Mouse (Mus musculus) intestine, embryonic 16.5 days (tissue): ENCODE measurements around the gene Pbx3. TPM values are rescaled to one million over a fixed set of nuclear protein-coding genes. Genes with fewer than 3 reads are reported as not detected.

Experiments
- ATAC-seq: fragments of 200-750 bp; cut with Nextera tagmentation; 2 replicates; pipeline ENCODE4 v1.8.0; 2017; ENCODE audit warnings: moderate TSS enrichment, moderate library complexity
- H3K27ac ChIP-seq: fragments of 300-500 bp; sonication (generic); 2 replicates; pipeline ENCODE4 v1.5.1; 2014; ENCODE audit warnings: mild to moderate bottlenecking, low read length
- H3K27me3 ChIP-seq: fragments of 300-500 bp; sonication (generic); replicated peaks from 2 replicates; pipeline ENCODE4 v1.6.1; 2014; ENCODE audit warnings: low read length, control low read depth, mixed read lengths; ENCODE audit not compliant: control insufficient read depth, insufficient read depth
- H3K36me3 ChIP-seq: fragments of 300-500 bp; sonication (generic); 2 replicates; pipeline ENCODE4 v1.6.1; 2014; ENCODE audit warnings: low read length, control low read depth; ENCODE audit not compliant: control insufficient read depth, insufficient read depth
- H3K4me1 ChIP-seq: fragments of 300-500 bp; sonication (generic); 2 replicates; pipeline ENCODE4 v1.6.1; 2014; ENCODE audit warnings: low read length, control low read depth, mixed read lengths; ENCODE audit not compliant: control insufficient read depth, insufficient read depth
- H3K4me2 ChIP-seq: fragments of 300-500 bp; sonication (generic); 2 replicates; pipeline ENCODE4 v1.6.1; 2014; ENCODE audit warnings: low read depth, low read length, control low read depth
- H3K4me3 ChIP-seq: fragments of 300-500 bp; sonication (generic); 2 replicates; pipeline ENCODE4 v1.5.1; 2014; ENCODE audit warnings: mild to moderate bottlenecking, low read length
- H3K9ac ChIP-seq: fragments of 300-500 bp; sonication (generic); 2 replicates; pipeline ENCODE4 v1.6.1; 2014; ENCODE audit warnings: low read depth, low read length
- H3K9me3 ChIP-seq: fragments of 300-500 bp; sonication (generic); 2 replicates; pipeline ENCODE4 v1.6.1; 2016; ENCODE audit warnings: low read length, control low read depth; ENCODE audit not compliant: control insufficient read depth
- WGBS: fragments of 180-500 bp; shearing (Covaris S2); extraction: QIAGEN DNeasy Blood & Tissue Kit; methylation state at CpG from one replicate; pipeline ENCODE4 v1.1.7; 2014; 5-methylcytosine and 5-hydroxymethylcytosine counted together
- polyA plus RNA-seq: library from polyadenylated mRNA; unstranded; fragments of >200 nt; fragmentation: Nextera tagmentation; extraction: Ambion mirVana; gene quantifications from 2 replicates; pipeline ENCODE4 v1.2.1, GENCODE M21; 2015

Gene Pbx3
- polyA plus RNA-seq, 1 experiment from 2014 or later = 12.5 TPM

DNA sequence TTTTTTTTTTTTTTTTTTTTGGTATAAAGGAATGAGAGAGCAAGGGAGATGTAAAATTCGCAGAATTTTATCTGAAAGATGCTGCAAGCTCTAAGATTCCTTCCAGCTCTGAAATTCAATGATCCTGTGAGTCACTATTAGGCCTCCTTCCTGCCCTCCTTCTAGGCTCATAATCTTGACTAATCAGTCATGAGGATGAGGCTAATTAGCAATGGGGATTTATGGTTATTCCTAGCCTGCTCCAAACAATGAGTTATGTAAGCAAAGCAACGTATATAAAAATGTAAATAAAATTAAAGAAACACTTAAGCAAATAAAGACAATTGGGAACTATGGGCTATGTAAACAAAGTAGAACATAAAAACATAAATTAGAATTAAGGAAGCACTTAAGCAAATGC, 1.4 kb upstream of the Pbx3 start:
- WGBS = 56% methylated on average over 2 of the region's 2 CpGs
- Histone ChIP-seq H3K9me3 (no peaks in the 10 kb centered on the region), H3K27ac (no peak overlapping the region), H3K4me2 (no peak overlapping the region), H3K4me3 (no peak overlapping the region), H3K36me3 (no peaks in the 10 kb centered on the region), H3K4me1 (peaks cover 10% of the 10 kb centered on the region; the same call in 1 of the 2 replicates), H3K27me3 (0 out of 2 replicates have a peak, but pooled peaks cover 4% of the 10 kb centered on the region), H3K9ac (no peak overlapping the region)
- no peak for ATAC-seq

DNA sequence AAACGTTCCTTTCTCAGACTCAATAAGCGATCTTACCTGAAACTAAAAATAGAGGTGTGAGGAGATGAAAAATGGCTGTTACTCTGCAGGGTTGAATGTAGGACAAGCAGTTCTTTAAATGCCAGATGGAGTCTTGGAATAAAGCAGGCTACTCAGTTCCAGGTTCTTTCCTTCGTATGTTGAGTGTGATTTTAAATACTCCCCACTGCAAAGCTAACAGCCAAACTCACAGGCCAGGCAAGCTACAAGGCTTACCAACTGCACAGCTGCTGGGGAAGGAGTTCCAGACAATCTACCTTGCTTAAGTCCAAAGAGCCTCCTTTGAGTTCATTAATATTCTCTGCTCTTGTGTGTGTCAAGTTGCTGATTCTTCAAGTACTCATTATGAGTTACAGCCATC, 944 bp upstream of the Pbx3 start:
- Histone ChIP-seq H3K4me1 (peaks cover 10% of the 10 kb centered on the region; the same call in 1 of the 2 replicates), H3K9ac (no peak overlapping the region), H3K4me2 (no peak overlapping the region), H3K36me3 (no peaks in the 10 kb centered on the region), H3K27me3 (0 out of 2 replicates have a peak, but pooled peaks cover 4% of the 10 kb centered on the region), H3K9me3 (no peaks in the 10 kb centered on the region), H3K4me3 (no peak overlapping the region), H3K27ac (no peak overlapping the region)
- no peak for ATAC-seq
- 49% methylated on average over 3 of the region's 3 CpGs for WGBS

DNA sequence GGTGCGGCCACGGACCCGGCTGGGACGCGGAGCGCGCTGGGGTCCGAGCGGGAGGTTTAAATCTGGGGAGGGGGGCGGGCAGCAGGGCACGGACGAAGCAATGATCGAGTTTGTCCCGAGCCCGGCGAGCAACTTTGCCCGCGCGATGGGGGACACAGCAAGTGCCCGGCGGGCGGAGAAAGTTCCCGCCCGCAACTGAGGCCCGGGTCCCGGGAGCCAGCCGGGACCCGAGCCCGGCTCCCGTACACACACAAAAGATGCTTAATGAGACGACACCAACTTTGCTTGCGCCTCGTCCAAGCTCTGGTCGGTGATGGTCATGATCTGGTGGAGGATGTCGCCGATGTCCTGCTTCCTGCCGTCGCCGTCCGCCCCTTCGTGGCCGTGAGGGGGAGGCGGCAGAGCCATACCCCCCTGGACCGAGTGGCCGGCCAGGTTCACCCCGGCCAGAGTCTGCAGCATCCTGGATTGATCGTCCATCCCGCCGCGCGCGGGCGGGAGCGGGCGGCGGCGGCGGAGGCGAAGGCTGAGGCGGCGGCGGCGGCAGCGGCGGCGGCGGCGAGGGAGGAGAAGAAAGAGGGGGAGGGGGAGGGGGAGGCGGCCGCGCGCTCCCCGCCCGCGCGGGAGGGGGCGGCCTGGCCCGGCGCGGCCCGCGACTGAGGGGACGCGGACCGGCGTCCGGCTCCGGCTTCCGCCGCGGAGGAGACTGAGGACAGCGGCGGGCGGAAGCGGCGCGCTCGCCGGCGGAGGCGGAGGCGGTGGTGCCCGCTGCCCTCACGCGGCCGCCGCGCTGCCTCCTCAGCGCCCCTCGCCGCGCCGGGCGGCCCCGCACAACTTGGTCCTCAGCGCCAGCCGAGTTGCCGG, 1.3 kb downstream of the Pbx3 start:
- Histone ChIP-seq H3K9ac (peak overlapping the region; percentile 92), H3K9me3 (no peaks in the 10 kb centered on the region), H3K27me3 (0 out of 2 replicates have a peak, but pooled peaks cover 4% of the 10 kb centered on the region), H3K4me2 (peak overlapping the region; percentile 92), H3K4me3 (peak overlapping the region; percentile 84), H3K36me3 (no peaks in the 10 kb centered on the region), H3K4me1 (peaks cover 12% of the 10 kb centered on the region; the same call in 1 of the 2 replicates), H3K27ac (peak overlapping the region; percentile 92)
- WGBS = under 1% methylated on average over 63 of the region's 118 CpGs
- peak; percentile 12 for ATAC-seq

DNA sequence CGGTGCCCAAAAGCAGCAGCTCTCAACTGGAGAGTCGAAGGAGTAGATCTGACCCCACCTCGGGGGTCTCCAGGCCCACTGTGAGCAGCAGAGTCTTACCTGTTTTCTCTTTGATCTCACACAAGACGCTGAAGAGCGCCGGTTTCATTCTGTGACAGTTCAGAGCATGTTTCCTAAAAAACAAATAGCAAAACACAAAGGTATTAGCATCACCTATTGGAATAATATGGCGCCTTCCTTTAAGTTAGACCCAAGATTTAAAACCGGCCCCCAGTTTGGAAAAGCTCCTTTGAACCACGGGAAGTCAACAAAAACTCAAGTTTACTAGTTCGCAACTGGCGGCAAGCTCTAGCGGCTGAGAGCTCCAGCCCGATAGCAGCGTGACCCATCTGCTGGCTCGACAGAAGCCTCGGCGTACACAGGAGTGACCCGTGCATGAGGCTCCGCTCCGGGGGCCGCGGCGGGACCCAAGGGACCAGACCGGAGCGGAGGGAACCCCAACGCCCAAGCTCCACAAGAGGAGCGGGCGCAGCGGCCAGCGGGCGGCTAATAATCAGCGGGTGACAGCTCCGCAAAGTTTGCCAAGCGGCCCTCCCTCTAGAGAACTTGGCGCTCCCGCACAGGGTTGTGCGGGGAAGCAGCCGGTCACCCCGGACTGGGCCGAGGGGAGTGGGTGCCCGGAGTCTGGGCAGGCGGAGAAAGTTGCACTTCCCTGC, 2.1 kb downstream of the Pbx3 start:
- peak overlapping the region; percentile 92 for H3K4me2 ChIP-seq
- no peaks in the 10 kb centered on the region for H3K9me3 ChIP-seq
- peaks cover 12% of the 10 kb centered on the region; the same call in 1 of the 2 replicates for H3K4me1 ChIP-seq
- H3K27ac ChIP-seq = peak overlapping the region; percentile 92
- H3K9ac ChIP-seq = peak overlapping the region; percentile 92
- peak overlapping the region; percentile 84 for H3K4me3 ChIP-seq
- WGBS = 1% methylated on average over 42 of the region's 42 CpGs
- 0 out of 2 replicates have a peak, but pooled peaks cover 4% of the 10 kb centered on the region for H3K27me3 ChIP-seq
- no peak for ATAC-seq
- no peaks in the 10 kb centered on the region for H3K36me3 ChIP-seq

DNA sequence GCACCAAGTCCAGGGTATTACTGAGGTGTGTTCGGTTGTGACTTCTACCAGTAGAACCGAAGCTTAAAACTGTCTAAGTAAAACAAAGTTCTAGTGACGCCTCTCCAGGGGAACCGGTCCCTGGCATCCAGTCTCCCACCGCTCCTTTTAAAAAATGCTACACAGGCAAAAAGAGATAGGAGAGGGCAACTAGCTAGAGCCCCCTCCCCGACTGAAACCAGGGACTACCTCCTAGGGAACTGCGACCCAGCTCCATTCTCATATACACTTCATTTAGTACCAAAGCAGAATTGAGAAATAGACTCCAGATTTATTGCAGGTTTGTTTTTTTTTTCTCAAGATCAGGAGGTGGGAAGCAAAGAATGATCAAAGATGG, 2.6 kb downstream of the Pbx3 start:
- no peaks in the 10 kb centered on the region for H3K36me3 ChIP-seq
- H3K27ac ChIP-seq = no peak overlapping the region
- H3K4me3 ChIP-seq = peak overlapping the region; percentile 84
- 0 out of 2 replicates have a peak, but pooled peaks cover 4% of the 10 kb centered on the region for H3K27me3 ChIP-seq
- peaks cover 12% of the 10 kb centered on the region; the same call in 1 of the 2 replicates for H3K4me1 ChIP-seq
- peak overlapping the region; percentile 92 for H3K9ac ChIP-seq
- ATAC-seq = no peak
- WGBS = 21% methylated on average over 7 of the region's 7 CpGs
- H3K4me2 ChIP-seq = peak overlapping the region; percentile 92
- no peaks in the 10 kb centered on the region for H3K9me3 ChIP-seq

DNA sequence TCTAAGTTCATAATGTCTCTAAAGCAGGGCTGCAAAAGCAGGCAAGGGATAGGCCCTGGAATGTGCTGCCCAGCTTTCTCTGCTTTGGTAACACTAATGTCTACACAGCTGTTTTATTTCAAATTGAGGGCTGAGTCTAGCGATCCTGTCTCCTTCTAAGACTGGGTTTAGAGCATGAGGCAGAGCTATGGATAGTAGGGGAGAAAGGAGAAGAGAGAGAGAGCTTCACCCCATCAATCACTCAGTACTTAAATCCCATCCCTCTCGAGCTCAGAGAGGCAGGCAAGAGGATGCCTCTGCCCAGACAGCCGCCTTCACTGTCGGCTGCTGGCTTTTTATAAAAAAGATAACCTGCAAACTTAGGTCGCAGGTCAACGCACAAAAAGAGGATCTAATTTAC, 4.5 kb downstream of the Pbx3 start:
- H3K4me2 ChIP-seq = peak overlapping the region; percentile 28
- H3K9ac ChIP-seq = no peak overlapping the region
- H3K4me1 ChIP-seq = peaks cover 12% of the 10 kb centered on the region; the same call in 1 of the 2 replicates
- H3K4me3 ChIP-seq = no peak overlapping the region
- WGBS = 30% methylated on average over 6 of the region's 6 CpGs
- ATAC-seq = no peak
- H3K36me3 ChIP-seq = no peaks in the 10 kb centered on the region
- H3K27ac ChIP-seq = no peak overlapping the region
- H3K9me3 ChIP-seq = no peaks in the 10 kb centered on the region
- 0 out of 2 replicates have a peak, but pooled peaks cover 4% of the 10 kb centered on the region for H3K27me3 ChIP-seq

DNA sequence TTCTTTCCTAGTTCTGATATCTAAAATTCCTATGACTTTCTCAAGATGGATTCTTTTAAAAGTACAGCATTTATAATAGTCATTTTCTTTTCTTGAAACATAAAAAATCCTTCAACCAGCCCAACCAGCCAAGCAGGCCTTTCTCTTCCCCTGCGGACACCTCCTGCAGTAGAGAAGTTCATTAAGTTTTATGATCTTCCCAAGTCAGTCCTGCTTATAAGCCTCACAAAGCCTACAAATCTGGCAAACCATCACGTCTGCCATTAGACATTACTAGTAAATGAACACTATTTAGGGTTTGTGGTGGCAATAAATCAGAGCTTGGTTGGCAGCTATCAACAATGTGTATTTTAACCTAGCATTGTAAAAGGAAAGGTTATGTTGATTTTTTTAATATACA, 5.9 kb downstream of the Pbx3 start:
- H3K9me3 ChIP-seq = no peaks in the 10 kb centered on the region
- no peak overlapping the region for H3K4me2 ChIP-seq
- ATAC-seq = no peak
- 0 out of 2 replicates have a peak, but pooled peaks cover 4% of the 10 kb centered on the region for H3K27me3 ChIP-seq
- 51% methylated on average over 2 of the region's 2 CpGs for WGBS
- H3K27ac ChIP-seq = no peak overlapping the region
- peaks cover 7% of the 10 kb centered on the region; the same call in 1 of the 2 replicates for H3K4me1 ChIP-seq
- H3K36me3 ChIP-seq = no peaks in the 10 kb centered on the region
- no peak overlapping the region for H3K9ac ChIP-seq
- no peak overlapping the region for H3K4me3 ChIP-seq

DNA sequence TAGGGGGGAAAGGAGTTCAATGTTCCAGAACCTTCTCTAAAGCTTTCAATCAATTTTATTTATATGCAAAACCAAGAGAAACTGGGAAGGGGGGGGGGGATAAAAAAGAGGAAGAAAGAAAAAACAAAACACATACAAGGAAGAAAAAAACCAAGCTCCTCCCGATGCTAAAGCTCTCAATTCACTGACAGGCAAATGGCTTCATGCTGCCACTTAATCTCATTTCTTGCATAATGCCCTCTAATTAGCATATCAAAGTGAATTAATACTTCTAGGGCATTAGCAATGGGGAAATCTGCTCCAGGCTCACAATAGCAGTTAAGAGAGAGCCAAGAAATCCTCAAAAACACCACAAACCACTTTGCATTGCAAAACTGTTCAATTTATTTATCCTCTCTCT, 9.3 kb downstream of the Pbx3 start:
- Histone ChIP-seq H3K4me1 (0 out of 2 replicates have a peak, but pooled peaks cover 2% of the 10 kb centered on the region), H3K27ac (no peak overlapping the region), H3K9ac (no peak overlapping the region), H3K27me3 (no peaks in the 10 kb centered on the region), H3K9me3 (no peaks in the 10 kb centered on the region), H3K4me2 (no peak overlapping the region), H3K36me3 (no peaks in the 10 kb centered on the region), H3K4me3 (no peak overlapping the region)
- ATAC-seq = no peak
- 11% methylated on average over 1 of the region's 1 CpGs for WGBS

DNA sequence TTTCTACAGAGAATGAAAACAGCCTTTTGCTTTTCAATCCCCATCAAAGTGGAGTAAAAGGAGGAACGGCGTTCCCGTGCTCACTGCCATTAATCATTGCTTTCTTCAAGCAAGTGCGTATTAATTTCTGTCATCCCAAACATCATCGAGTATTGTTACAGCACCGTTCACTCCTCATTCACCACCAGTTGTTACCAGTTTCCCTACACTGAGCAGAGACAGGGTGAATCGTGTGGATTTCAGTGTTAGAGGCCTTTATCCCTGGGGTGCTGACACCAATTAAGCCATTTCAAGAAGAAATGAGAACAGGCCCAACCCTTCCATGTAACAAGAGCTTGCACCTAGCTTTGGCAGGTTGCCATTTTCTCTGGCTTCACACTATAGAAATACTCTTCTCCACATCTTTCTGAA, 17.1 kb downstream of the Pbx3 start:
- Histone ChIP-seq H3K4me1 (no peaks in the 10 kb centered on the region), H3K9me3 (no peaks in the 10 kb centered on the region), H3K4me2 (no peak overlapping the region), H3K27me3 (no peaks in the 10 kb centered on the region), H3K27ac (no peak overlapping the region), H3K36me3 (no peaks in the 10 kb centered on the region), H3K9ac (no peak overlapping the region), H3K4me3 (no peak overlapping the region)
- no peak for ATAC-seq
- 57% methylated on average over 7 of the region's 7 CpGs for WGBS
